Mouse (Mus musculus) liver (tissue): ENCODE measurements around the gene Rhob.
"Not testable (repeated sequence)": the region's sequence is repeated elsewhere in the genome, so short reads cannot be mapped to it uniquely, and the experiment has no call there.

Experiments
- DNase-seq: peaks from one replicate; pipeline ENCODE4 v3.0.0-alpha.2; 2020; ENCODE audit warnings: mixed read lengths

Rhob gene

DNA sequence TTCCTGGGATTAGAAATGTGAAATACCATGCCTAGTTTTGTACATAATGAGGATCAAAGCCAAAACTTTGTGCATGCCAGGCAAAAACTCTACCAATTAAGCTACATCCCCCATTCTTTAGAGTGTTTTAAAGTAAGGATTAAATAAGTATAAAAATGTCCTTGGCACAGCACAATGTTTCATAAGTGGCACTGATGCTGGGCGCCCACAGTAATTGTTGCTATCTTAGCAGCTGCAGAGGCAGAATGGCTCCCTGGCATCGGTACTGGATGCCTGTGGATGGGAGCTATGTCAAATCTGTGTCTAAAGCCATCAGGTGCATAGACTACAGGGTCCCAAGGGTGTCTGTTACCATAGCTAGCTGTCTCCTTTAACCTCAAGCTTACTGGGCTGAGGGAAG is 28.8 kb downstream of the Rhob start:
- DNase-seq, result no peak

DNA sequence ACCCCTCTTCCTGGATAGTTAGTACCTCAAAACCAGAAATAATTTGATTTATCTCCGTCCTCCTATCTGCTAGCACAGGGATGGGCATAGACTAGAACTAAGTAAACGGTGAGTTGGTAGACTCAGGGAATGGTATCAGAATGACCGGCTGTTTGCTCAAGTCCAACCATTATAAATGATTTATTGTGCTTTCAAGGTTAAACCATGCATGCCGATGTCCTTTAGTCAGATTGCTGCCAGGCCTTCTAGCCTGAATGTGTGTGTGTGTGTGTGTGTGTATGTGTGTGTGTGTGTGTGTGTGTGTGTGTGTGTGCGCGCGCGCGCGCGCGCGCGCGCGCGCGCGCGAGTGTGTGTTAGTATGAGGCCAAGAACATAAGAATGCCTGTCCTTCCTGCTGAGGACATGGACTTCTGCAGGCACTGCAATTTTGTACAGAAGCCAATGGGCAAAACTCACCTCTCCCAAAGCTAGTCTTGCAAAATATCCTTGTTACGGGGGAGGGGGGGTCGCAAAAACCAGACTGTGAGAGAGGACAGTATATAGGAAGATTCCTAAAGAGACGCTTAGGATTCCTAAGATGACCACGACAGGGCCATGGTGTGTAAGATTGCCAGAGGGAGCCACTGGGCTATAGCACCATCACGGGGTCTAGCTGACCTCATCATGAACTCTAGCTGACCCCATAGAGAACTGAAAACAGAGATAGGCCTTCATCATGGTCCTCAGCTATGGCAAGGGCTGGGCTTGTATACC is 29.9 kb downstream of the Rhob start:
- DNase-seq, result no peak

DNA sequence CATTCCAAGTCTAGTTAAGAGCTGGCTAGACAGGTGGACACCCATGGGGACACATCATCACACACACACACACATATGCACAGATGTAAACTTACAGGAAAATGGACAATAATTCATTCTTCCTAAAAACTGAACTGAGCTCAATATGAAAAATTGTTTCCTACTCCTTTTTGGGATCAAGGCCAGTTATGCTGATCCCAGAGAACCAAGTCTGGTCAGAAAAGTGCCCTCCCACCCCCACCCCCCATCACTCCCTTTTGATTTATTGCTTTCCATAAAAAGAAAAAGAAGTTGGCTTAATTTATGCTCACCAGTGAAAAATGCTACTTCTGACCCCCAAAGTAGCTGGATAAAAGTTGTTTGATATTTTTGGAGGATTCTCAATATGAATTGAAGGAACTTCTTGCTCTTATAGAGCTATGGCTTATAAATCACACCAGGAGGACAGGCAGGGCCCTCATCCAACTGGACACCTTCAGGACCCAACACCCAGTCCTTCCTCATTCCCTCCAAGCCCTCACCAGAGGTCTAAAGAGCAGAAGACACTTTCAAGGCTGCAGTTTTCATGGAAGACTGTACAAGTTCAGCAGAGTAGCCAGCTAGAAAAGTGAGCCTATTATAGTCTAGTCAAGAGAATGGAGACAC is 31.5 kb downstream of the Rhob start:
- no peak for DNase-seq

DNA sequence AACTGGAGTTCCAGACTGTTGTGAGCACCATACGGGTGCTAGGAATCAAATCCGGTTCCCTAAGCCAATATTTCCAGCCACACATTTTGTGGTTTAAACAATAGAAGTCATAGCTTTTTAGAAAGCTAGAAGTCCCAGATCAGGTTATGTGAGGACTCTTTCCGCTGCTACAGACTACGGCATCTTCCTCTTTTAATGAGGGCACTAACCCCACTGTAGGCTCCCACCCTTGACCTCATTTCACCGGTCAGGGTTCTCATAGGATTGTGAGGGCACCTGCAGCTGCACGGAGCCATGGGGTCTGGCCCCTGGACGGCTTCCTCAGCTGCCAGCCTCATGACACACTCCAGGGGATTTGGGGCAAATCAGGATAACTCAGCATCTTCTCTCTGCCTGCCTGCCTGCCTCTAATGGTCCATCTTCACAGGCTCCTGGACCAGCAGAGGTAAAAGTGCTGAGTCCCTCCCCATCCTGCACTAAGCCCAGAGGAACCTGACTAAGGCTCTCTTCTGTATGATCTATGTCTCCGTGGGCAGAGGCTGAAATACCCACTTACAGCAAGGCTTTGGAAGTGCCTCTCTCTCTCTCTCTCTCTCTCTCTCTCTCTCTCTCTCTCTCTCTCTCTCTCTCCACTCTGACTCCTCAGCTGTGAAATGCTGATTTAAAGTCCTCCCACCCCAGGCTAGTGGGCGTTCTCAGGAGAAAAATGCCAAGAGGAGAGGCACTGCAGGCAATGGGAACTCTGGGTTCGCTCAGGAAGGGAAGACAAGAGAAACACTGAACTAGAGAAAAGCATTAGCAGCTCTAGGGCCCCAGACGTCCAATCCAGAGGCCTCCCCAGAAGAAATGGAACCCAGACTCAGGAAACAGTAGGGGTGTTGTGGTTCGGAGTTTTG is 32.5 kb downstream of the Rhob start:
- no peak for DNase-seq

DNA sequence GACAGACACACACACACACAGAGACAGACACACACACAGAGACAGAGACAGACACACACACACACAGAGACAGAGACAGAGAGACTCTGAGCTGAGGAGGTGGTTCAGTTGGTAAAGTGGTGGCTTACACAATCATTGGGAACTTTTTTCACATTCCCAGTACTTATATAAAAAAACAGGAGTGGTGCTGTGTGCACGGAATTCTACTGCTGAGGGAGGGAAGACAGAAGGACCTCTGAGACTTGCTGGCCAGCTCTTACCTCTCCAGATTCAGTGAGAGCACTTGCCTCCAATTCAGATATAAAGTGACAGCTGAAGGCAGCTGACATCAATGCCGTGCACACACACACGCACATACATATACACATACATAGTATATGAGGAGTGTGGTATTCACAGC is 34.1 kb downstream of the Rhob start:
- DNase-seq, result no peak

DNA sequence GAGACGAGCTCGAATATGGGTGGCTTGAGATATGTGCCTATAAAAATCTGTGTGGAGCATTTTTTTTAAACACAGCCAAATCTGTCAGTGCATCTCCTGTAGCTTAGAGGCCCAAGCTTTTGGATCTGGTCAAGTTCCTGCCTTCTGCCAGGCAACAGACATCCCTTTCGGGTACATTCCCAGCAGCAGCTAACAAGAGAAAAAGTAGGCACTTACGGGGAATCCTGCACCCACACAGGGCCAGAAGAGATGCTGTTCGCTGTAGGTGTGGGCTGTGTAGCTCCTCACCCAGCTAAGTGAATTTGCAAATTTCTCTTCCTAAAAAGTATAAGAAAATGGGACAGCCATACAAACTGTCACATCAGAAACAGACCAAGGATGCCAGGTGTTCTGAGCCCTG is 34.8 kb downstream of the Rhob start:
- DNase-seq, result no peak

DNA sequence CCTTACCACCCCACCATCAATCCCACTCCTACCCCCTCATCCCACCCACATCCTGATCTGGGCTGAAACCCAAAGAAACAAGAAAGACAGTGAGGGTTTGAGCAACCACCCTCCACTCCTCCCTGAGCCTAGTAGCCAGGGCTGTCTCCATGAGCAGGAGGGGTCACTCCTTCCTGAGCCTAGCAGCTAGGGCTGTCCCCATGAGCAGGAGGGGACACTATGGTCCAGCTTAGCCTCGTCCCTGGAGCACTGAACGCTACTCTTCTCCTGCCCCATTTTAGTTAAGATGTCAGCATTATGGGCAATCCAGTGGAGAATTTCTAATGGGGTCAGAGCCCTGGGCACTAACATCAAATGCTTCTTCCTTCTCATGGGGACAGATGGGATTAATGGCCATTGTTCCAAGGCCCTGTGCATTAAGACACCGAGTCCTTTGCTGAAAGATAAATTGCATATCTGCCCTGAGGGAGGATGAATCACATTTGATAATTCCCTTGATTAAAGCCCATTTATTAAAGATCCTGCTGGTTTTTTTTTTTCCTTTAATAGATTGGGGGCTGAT is 36.1 kb downstream of the Rhob start:
- DNase-seq, result no peak

DNA sequence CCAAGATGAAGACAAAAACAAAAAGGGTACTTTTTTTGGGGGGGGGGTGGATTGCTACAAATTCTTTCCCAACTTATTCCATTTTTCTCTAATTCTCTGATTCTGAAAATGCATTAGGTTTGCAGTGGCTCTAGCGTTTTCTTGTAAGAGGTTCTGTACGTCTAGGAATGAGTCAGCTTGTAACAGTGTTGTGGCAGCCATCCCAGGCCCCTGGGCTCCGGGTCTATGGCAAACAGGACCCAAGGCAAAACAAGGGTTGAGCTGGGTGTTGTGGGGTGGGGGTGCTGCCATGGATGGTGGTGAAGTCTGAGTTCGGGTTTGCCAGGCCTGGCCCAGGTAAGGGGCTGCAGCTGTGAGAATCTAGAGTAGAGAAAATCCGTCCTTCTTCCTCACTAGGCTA is 37.3 kb downstream of the Rhob start:
- DNase-seq, result no peak

DNA sequence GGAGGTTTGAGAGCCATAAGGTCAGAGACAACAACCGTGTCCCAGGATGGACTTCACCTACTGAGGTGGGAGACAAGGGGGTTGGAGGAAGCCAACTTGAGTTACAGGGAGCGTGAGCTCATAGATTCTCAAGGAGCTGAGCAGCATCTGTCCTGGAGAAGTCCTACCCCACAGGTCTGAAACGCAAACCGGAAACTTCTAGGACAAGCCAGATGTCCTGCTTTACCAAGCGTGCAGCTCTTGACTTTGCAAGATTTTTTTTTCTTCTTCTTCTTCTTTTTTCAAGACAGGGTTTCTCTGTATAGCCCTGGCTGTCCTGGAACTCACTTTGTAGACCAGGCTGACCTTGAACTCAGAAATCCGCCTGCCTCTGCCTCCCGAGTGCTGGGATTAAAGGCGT is 38.2 kb downstream of the Rhob start:
- not testable (repeated sequence) for DNase-seq

DNA sequence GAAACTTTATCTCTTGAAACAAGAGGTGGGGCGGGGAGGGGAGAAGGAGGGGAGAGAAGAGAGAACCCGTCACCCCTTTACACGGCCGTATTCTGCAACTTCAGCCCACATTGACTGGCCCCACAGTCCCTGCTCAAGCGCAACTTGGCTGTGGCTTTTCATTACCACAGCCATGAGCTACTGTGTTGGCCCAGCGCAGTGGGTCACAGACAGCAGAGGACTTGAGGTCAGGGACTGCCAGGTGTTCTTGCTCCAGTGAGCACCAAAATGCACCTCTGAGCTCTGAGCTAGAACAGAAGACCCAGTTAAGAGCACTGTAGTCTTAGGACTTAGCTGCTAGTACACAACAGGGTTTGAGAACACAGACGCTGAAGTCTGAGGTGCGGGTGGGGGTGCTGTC is 41.4 kb downstream of the Rhob start:
- DNase-seq, result no peak

DNA sequence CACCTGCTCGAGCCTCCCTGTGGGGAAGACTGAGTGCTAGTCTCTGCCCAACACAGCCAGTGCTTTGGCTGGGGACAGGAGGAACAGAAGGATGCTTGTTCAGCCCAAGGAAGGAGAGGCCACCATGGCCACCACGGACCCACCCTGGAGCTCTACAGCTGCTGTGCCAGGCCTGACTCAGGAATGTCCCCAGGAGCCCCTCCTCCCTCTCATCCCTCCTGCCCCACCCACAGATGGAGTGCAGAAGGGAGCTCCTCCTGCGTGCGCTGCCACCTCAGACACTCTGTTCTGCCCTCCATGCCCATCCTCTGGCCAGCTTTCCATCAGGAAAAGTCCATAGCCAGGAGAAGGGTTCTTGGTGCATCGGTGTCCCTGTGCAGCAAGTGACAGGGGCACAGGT is 42.8 kb downstream of the Rhob start:
- no peak for DNase-seq

DNA sequence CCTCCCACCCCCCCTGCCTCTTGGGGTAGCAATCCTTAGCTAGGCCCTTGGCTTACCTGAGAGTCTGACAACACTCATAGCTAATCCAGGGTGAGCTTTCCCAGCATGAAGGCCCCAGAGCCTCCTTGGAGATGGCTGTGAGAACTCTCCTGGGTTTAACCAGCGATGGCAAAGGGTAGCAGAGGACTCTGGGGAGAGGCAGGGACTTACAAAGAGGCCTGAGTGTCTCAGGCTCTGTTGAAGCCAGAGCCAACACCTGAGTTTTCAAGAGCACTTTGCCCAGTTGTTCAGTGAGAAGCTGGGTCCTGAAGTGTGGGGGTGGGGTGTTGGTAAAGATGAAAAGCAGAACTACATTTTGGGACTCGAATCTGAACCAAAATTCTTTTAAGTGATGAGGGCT is 44.8 kb downstream of the Rhob start:
- DNase-seq, result no peak

DNA sequence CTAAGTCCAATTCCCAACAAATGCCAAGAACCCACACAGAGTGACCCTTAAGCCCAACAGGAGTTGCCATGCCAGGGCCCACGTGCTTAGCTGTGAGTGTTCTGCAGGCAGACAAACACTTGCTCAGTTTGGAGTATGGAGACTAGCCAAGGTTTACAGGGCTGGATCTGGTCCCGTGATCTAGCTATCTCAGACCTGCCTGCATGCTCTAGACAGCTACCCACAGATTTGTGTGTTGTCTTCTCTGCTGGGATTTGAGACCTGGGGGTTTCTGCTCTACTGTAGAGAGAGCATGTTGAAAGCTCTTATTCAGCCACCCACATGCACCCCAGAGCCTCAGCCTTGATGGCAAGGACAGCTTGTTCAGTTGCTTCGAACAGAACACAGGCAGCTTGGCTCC is 45.3 kb downstream of the Rhob start:
- no peak for DNase-seq

DNA sequence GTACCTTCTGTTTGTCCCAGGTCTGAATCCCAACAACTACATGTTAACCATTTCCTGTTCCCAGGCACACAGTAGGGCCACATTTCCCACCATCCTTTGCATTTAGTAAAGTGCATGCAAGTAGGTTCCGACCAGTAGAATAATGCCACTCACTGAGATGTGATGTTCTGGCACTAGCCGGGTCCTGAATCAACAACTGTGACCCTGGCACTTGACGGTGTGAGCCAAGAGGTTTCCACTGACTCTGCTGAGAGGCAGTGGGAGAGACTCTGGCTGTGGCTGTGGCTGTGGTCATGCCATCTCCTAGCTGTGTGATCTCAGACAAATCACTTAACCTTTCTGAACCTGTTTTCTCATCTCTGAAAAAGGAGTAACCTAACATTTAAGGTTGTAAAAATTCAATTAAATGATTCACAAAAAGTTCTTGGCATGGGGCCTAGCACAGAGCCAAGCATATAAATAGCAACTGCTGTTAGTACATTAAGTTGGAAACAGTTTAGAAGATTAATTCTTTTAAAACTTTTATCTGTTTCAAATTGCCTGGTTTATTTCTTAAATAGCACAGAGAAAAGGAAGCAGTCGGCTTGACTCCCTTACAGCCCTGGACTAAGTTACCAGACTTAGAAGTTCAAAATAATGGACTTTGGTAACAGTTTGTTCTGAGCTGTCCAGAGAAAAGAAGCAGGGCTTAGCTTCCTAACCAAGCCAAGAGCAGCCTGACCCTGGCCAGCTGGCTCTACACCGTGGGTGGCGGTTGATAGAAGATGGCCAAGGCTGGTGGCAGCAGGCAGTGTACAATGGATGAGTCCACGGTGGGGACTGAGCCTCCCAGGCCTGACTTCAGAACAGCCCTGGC is 46.8 kb downstream of the Rhob start:
- no peak for DNase-seq

DNA sequence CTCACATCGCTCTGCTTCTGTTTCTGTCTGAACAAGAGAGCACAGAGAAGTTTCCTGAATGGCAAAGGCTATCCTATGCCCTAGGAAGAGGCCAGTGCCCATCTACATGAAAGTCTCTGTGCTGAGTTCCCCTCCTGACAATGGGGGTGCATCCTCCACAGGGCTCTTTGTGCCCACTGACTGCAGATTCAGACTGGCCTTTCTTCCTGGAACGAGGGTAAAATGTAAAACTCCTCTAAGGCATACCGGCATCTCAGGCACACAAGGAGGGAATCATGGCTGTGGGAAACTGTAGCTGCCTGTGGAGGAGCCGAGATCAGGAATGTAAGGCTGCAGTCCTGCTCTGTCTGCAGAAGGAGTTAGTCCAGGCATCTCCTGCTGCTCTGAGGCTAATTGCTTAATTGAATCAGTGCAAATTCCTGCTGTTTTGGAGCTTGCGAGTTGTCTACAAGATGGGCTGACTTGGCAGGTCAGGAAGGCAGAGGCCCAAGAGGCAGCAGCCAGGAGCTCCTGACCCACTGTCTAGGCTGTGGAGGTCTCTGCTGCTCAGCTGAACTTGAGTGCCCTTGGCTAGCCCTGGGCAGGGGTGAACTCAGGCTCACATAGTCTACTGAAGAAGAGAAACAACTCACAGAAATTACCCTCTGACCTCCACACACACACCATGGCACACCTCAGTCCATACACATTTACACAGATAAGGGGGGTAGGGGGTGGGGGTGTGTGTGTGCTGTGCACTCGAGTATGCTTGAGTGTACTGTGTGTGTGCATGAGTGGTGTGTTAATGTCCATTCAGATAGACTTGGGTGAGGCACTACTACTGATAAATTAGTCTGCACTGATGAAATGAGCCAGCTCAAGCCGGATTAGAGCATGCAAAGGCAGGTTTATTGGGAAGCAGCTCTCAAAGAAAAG is 48.0 kb downstream of the Rhob start:
- no peak for DNase-seq

DNA sequence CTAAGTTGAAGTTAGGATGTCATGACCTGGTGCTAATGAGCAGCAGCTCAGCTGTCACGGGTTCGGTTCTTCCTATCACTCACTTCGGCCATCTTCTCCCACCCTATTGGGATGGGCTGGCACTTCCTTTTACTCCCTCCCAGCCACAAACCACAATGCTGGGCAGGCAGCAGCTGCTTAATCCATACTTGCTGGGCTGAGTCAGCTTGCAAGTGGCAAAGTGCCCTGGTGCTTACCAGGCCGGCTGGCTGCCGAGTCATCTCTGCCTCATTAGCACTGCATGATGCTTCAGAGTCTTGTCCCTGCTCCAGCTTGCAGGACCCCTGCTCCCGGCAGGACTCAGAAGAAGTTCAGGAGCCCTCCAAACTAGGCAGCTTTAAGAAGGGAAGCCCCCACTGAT is 49.2 kb downstream of the Rhob start:
- no peak for DNase-seq

DNA sequence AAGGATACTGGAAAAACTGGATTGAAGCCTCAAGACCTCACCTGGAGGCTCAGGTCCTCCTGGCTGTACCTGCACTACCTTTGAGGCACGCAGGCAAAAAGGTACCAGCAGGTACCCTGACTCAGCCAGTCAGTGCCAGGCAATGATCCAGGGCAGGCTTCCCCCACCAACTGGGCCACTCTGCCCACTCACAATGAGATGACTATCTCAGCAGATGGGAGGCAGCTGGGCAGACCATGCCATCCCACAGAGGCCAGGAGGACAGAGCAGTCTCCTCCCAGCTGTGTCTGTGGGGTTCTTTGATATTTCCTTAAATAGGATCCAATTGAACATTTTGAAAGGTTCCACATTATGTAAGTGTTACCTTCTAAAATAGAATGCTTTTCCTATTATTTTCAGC is 49.8 kb downstream of the Rhob start:
- no peak for DNase-seq
